Mouse (Mus musculus): ENCODE results near the gene Rhox7b. TPM values are rescaled to one million over a fixed set of nuclear protein-coding genes. Genes with fewer than 3 reads are reported as not detected.
"Not testable (repeated sequence)": the region's sequence is repeated elsewhere in the genome, so short reads cannot be mapped to it uniquely, and the experiment has no call there.

Gene Rhox7b
- polyA plus RNA-seq (2016; fragmentation: Nextera tagmentation; extraction: Ambion mirVana), result not detected in 2 replicates

DNA sequence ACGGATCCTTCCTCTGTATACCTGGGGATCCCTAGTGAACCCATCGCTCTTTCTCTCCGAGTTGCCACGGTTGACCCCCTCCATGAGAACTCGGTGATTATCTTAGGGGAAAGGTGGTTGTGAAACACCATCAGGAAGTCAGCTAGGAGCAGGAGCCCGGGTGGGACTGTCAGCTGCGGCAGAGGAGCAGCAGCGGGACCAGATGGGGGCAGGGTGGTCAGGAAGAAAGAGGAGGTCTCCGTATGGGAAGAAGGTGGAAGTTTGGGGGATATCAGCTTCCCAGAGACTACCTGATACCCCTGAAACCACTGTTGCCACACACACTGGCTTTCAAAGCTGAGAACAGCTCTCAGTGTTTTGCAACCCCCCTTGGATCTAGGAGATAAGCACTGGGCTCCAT, at the start of gene Rhox7b:
Gene Rhox7b, minus strand, starts transcription at position 101 of the 400 bp plus-strand sequence.
- WGBS, result 88% methylated on average over 9 of the region's 9 CpGs
- not testable (repeated sequence) for H3K9me3 ChIP-seq (replicated peaks); H3K4me1 ChIP-seq; H3K27me3 ChIP-seq (ENCODE audit: low read depth, poor library complexity, severe bottlenecking); DNase-seq (ENCODE audit: low spot score); H3K36me3 ChIP-seq; H3K4me3 ChIP-seq; H3K27ac ChIP-seq (replicated peaks)

- H3K27ac ChIP-seq (replicated peaks), result no peak overlapping the region
- no peaks in the 10 kb centered on the region for H3K36me3 ChIP-seq
- H3K27me3 ChIP-seq (ENCODE audit: low read depth, poor library complexity, severe bottlenecking), result no peaks in the 10 kb centered on the region
- no peak overlapping the region for H3K4me3 ChIP-seq
- WGBS, result 70% methylated on average over 4 of the region's 4 CpGs
- no peaks in the 10 kb centered on the region for H3K4me1 ChIP-seq
- DNase-seq (ENCODE audit: low spot score), result no peak
- no peaks in the 10 kb centered on the region for H3K9me3 ChIP-seq (replicated peaks)
Observed at GRCm38 (mm10) chrX:37916311-37916710, 19.3 kb upstream of the Rhox7b start.

GRCm38 (mm10) chrX:37908581-37908980, 11.5 kb upstream of the Rhox7b start:
- H3K4me1 ChIP-seq, result no peaks in the 10 kb centered on the region
- no peak overlapping the region for H3K4me3 ChIP-seq
- WGBS, result 58% methylated on average over 7 of the region's 7 CpGs
- peak; percentile 12 for DNase-seq (ENCODE audit: low spot score)
- no peaks in the 10 kb centered on the region for H3K36me3 ChIP-seq
- H3K9me3 ChIP-seq (replicated peaks), result no peaks in the 10 kb centered on the region
- no peaks in the 10 kb centered on the region for H3K27me3 ChIP-seq (ENCODE audit: low read depth, poor library complexity, severe bottlenecking)
- no peak overlapping the region for H3K27ac ChIP-seq (replicated peaks)

GRCm38 (mm10) chrX:37903727-37904126, 6.7 kb upstream of the Rhox7b start:
- no peaks in the 10 kb centered on the region for H3K36me3 ChIP-seq
- H3K27me3 ChIP-seq (ENCODE audit: low read depth, poor library complexity, severe bottlenecking), result no peaks in the 10 kb centered on the region
- no peaks in the 10 kb centered on the region for H3K4me1 ChIP-seq
- WGBS, result 77% methylated on average over 5 of the region's 5 CpGs
- no peak overlapping the region for H3K27ac ChIP-seq (replicated peaks)
- no peak overlapping the region for H3K4me3 ChIP-seq
- DNase-seq (ENCODE audit: low spot score), result no peak
- H3K9me3 ChIP-seq (replicated peaks), result no peaks in the 10 kb centered on the region

- H3K27me3 ChIP-seq (ENCODE audit: low read depth, poor library complexity, severe bottlenecking); H3K4me3 ChIP-seq; H3K4me1 ChIP-seq; H3K27ac ChIP-seq (replicated peaks); DNase-seq (ENCODE audit: low spot score); H3K36me3 ChIP-seq; H3K9me3 ChIP-seq (replicated peaks): not testable (repeated sequence)
- WGBS, result 92% methylated on average over 11 of the region's 18 CpGs
Observed at GRCm38 (mm10) chrX:37901670-37902069, 4.6 kb upstream of the Rhox7b start, which contains the start of gene Rhox9. Gene Rhox9 (minus strand): TSS chrX:37901770.

DNA sequence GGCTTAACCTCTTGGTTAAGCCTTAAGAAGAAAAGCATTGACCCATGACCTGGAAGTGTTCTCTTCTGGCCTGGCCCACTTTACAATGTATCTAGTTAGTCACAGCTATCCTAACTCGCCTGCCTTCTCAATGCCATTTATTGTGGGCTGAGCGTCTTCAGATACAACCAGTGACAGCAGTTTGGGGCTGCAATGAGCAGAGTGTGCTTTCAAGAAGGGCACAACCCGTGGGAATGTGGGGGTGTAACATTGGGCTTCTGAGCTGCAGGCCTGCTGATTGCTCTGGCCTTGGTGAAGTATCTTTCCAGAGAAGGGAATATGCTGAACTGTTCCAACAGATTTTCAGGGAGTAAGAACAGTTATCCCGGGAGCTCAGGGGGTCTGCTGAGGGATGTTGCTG, 18.2 kb downstream of the Rhox7b start, which contains the start of gene Rhox8:
Gene Rhox8, minus strand, starts transcription at position 101 of the 400 bp plus-strand sequence.
- Histone ChIP-seq H3K27me3 (ENCODE audit: low read depth, poor library complexity, severe bottlenecking) (no peaks in the 10 kb centered on the region), H3K4me1 (no peaks in the 10 kb centered on the region), H3K9me3 (replicated peaks) (no peaks in the 10 kb centered on the region), H3K4me3 (no peak within 1 kb of the TSS), H3K27ac (replicated peaks) (no peak within 1 kb of the TSS), H3K36me3 (no peaks in the 10 kb centered on the region)
- 79% methylated on average over 4 of the region's 4 CpGs for WGBS
- no peak for DNase-seq (ENCODE audit: low spot score)

DNA sequence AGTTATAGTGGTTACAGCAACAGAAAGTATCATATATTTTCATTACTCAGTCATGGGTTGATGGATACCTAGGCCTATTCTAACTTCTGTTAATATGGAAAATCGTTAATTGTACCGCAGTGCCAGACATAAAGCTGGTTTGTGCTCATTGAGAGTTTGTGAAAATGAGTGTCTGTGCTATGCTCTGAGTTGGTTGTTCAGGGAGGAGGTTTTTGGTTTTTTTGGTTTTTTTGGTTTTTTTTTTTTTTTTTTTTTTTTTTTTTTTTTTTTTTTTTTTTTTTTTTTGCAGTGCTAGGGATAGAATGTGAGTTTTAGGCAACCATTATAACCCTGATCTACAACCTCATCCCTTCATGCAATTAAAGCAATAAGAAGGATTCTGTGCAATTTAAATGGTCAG, 25.4 kb downstream of the Rhox7b start:
- WGBS, result 97% methylated on average over 2 of the region's 2 CpGs
- DNase-seq (ENCODE audit: low spot score), result no peak
- Histone ChIP-seq H3K27ac (replicated peaks) (no peak overlapping the region), H3K4me3 (no peak overlapping the region), H3K36me3 (no peaks in the 10 kb centered on the region), H3K9me3 (replicated peaks) (no peaks in the 10 kb centered on the region), H3K27me3 (ENCODE audit: low read depth, poor library complexity, severe bottlenecking) (no peaks in the 10 kb centered on the region), H3K4me1 (no peaks in the 10 kb centered on the region)

Other genes with a start within 250 kb of the Rhox7b start
- gene Rhox4g, start 245.9 kb downstream of the Rhox7b start, polyA plus RNA-seq (2016; fragmentation: Nextera tagmentation; extraction: Ambion mirVana), result not detected in 2 replicates
- gene Rhox3h, start 228.5 kb downstream of the Rhox7b start, polyA plus RNA-seq (2016; fragmentation: Nextera tagmentation; extraction: Ambion mirVana), result not detected in 2 replicates
- not detected in 2 replicates for gene Rhox2h, start 224.0 kb downstream of the Rhox7b start, polyA plus RNA-seq (2016; fragmentation: Nextera tagmentation; extraction: Ambion mirVana)
- gene Rhox5, start 92.4 kb downstream of the Rhox7b start, polyA plus RNA-seq (2016; fragmentation: Nextera tagmentation; extraction: Ambion mirVana), result 1.8 and 1.9 TPM in 2 replicates
- not detected in 2 replicates for gene Rhox6, start 70.3 kb downstream of the Rhox7b start, polyA plus RNA-seq (2016; fragmentation: Nextera tagmentation; extraction: Ambion mirVana)
- gene Rhox7a, start 65.5 kb downstream of the Rhox7b start, polyA plus RNA-seq (2016; fragmentation: Nextera tagmentation; extraction: Ambion mirVana), result not detected in 2 replicates
- not detected in 2 replicates for gene Rhox8, start 18.3 kb downstream of the Rhox7b start, polyA plus RNA-seq (2016; fragmentation: Nextera tagmentation; extraction: Ambion mirVana)
- gene Rhox9, start 4.5 kb upstream of the Rhox7b start, polyA plus RNA-seq (2016; fragmentation: Nextera tagmentation; extraction: Ambion mirVana), result not detected in 2 replicates
- gene Btg1-ps1, start 121.6 kb upstream of the Rhox7b start, polyA plus RNA-seq (2016; fragmentation: Nextera tagmentation; extraction: Ambion mirVana), result not detected in 2 replicates
- not detected in 2 replicates for gene Btg1-ps2, start 145.9 kb upstream of the Rhox7b start, polyA plus RNA-seq (2016; fragmentation: Nextera tagmentation; extraction: Ambion mirVana)
- not detected in 2 replicates for gene Rhox10, start 169.2 kb upstream of the Rhox7b start, polyA plus RNA-seq (2016; fragmentation: Nextera tagmentation; extraction: Ambion mirVana)
- gene Rhox11, start 187.9 kb upstream of the Rhox7b start, polyA plus RNA-seq (2016; fragmentation: Nextera tagmentation; extraction: Ambion mirVana), result not detected in 2 replicates
- gene Rhox12, start 213.7 kb upstream of the Rhox7b start, polyA plus RNA-seq (2016; fragmentation: Nextera tagmentation; extraction: Ambion mirVana), result not detected in 2 replicates
- not detected in 2 replicates for gene Rhox13, start 224.0 kb upstream of the Rhox7b start, polyA plus RNA-seq (2016; fragmentation: Nextera tagmentation; extraction: Ambion mirVana)

Data from midbrain, embryonic 10.5 days (tissue).